26 mouse cellular contexts compared by ENCODE assay signal in the genomic region with DNA sequence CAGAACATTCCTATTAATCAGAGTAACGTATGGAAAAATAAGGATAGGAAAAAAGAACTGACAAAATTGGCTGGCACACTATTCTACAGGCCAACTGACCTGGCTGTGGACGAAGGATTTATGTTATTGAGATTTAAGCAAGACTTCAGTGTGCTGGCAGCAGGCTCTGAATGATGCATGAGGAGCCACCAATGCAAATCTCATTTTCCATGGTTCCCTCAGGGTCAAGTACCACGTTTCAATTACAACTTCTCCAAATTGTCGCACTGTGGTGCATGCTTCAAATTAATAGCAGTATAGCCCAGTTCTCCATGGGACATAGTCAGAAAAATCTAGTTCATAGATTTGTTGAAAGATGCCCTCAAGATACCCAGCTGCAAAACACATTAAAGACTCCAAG.
"Had no signal": no experiment of that assay in that cellular context is flagged by ENCODE, and none has a peak within 500 bp of the region (broad histone marks: within the 10 kb centered on the region; RNA-seq: fewer than 3 reads in every experiment).

No protein-coding gene starts in this region.

- DNase-seq: kidney, adult 2 months; kidney, postnatal 25 days; layer of hippocampus, adult 9-11 months; liver; lung, adult 18-20 months; lung, postnatal 10 days; lung, postnatal 36 days; right cerebral cortex, adult 18-20 months; right cerebral cortex, postnatal 14 days; right cerebral cortex, postnatal 4 days; thymus, adult 2 months; thymus, postnatal 14 days; thymus, postnatal 4 days had no signal

- H3K36me3 ChIP-seq: limb, embryonic 10.5 days; limb, embryonic 13.5 days; liver, embryonic 12.5 days; liver, embryonic 15.5 days; lung, embryonic 15.5 days; neural tube, embryonic 12.5 days; neural tube, embryonic 15.5 days had no signal

- H3K27ac ChIP-seq: kidney, postnatal 0 days; layer of hippocampus, adult 2 months; limb, embryonic 10.5 days; limb, embryonic 13.5 days; liver, embryonic 12.5 days; liver, embryonic 15.5 days; lung, embryonic 15.5 days; neural tube, embryonic 12.5 days; neural tube, embryonic 15.5 days; stomach, postnatal 0 days had no signal

- H3K9ac ChIP-seq: limb, embryonic 13.5 days; liver, embryonic 12.5 days; liver, embryonic 15.5 days; lung, embryonic 15.5 days; neural tube, embryonic 12.5 days; neural tube, embryonic 15.5 days had no signal

- H3K4me3 ChIP-seq: layer of hippocampus, adult 2 months; limb, embryonic 10.5 days; limb, embryonic 13.5 days; liver, embryonic 12.5 days; liver, embryonic 15.5 days; lung, embryonic 15.5 days; megakaryocyte, embryonic 14.5 days; myocyte; neural tube, embryonic 12.5 days; neural tube, embryonic 15.5 days had no signal

- H3K4me2 ChIP-seq: limb, embryonic 13.5 days; liver, embryonic 12.5 days; liver, embryonic 15.5 days; lung, embryonic 15.5 days; neural tube, embryonic 12.5 days; neural tube, embryonic 15.5 days had no signal

- H3K4me1 ChIP-seq: limb, embryonic 13.5 days; liver, embryonic 12.5 days; liver, embryonic 15.5 days; lung, embryonic 15.5 days; megakaryocyte, embryonic 14.5 days had no signal

- ATAC-seq: intestine, postnatal 0 days; liver, embryonic 12.5 days had no signal

- H3K9me3 ChIP-seq: limb, embryonic 10.5 days; limb, embryonic 13.5 days; liver, embryonic 12.5 days; liver, embryonic 15.5 days; lung, embryonic 15.5 days; megakaryocyte, embryonic 14.5 days; neural tube, embryonic 12.5 days; neural tube, embryonic 15.5 days had no signal

- H3K27me3 ChIP-seq: limb, embryonic 13.5 days; liver, embryonic 12.5 days; liver, embryonic 15.5 days; lung, embryonic 15.5 days; neural tube, embryonic 12.5 days; neural tube, embryonic 15.5 days had no signal
